Mouse (Mus musculus) embryonic facial prominence, embryonic 13.5 days (tissue): ENCODE measurements at regions not wholly inside any gene's neighbourhood (a gene's known extent, or its start where the extent isn't known, plus 50 kb on each side); places are given as distances from the start of the nearest gene placed in this dataset.

Experiments used
- ATAC-seq: fragments of 200-750 bp; cut with Nextera tagmentation; 2 replicates; pipeline ENCODE4 v1.8.0; 2017; ENCODE audit warnings: low read depth; ENCODE audit not compliant: insufficient number of reproducible peaks, insufficient read depth, low FRiP score, low TSS enrichment
- H3K27ac ChIP-seq: fragments of 300-500 bp; sonication (generic); 2 replicates; pipeline ENCODE4 v1.5.1; 2015; ENCODE audit warnings: moderate library complexity, mild to moderate bottlenecking, inconsistent platforms
- H3K27me3 ChIP-seq: fragments of 300-500 bp; sonication (generic); 2 replicates; pipeline ENCODE4 v1.6.1; 2015; ENCODE audit warnings: mild to moderate bottlenecking, inconsistent platforms
- H3K36me3 ChIP-seq: fragments of 300-500 bp; sonication (generic); 2 replicates; pipeline ENCODE4 v1.6.1; 2015; ENCODE audit warnings: mild to moderate bottlenecking, inconsistent platforms
- H3K4me1 ChIP-seq: fragments of 300-500 bp; sonication (generic); 2 replicates; pipeline ENCODE4 v1.6.1; 2015; ENCODE audit warnings: inconsistent platforms
- H3K4me2 ChIP-seq: fragments of 300-500 bp; sonication (generic); 2 replicates; pipeline ENCODE4 v1.6.1; 2015; ENCODE audit warnings: moderate library complexity, mild to moderate bottlenecking, inconsistent platforms
- H3K4me3 ChIP-seq: fragments of 300-500 bp; sonication (generic); 2 replicates; pipeline ENCODE4 v1.5.1; 2015; ENCODE audit warnings: mild to moderate bottlenecking, inconsistent platforms
- H3K9ac ChIP-seq: fragments of 300-500 bp; sonication (generic); 2 replicates; pipeline ENCODE4 v1.6.1; 2015; ENCODE audit warnings: mild to moderate bottlenecking, inconsistent platforms
- H3K9me3 ChIP-seq: fragments of 300-500 bp; sonication (generic); 2 replicates; pipeline ENCODE4 v1.6.1; 2016; ENCODE audit warnings: inconsistent platforms
- WGBS: fragments of 180-500 bp; shearing (Covaris S2); methylation state at CpG from one replicate; pipeline ENCODE4 v1.1.7; 2015; ENCODE audit warnings: mixed read lengths; 5-methylcytosine and 5-hydroxymethylcytosine counted together

DNA sequence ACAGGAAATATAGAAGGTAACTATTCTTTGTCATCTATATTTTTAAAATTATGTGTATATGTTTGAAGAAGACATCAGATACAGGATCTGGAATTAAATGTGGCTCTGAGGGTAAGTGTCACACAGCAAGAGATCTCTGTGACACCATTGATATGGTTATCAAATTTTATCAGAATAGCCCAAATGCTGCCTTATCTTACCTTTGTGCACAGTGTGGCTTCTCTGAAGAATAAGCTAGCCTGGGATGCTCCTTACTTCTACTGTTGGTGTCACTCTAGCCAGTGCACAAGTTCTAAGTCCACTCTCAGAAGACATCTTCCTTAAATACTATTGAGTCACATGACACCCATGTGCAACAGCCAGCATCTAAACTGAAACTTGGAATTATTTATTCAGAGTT lies 194.0 kb upstream of the Fat4 start:
- Histone ChIP-seq H3K27ac (no peak overlapping the region), H3K27me3 (no peaks in the 10 kb centered on the region), H3K36me3 (no peaks in the 10 kb centered on the region), H3K4me2 (no peak overlapping the region), H3K4me3 (no peak overlapping the region), H3K9ac (no peak overlapping the region), H3K9me3 (no peaks in the 10 kb centered on the region), H3K4me1 (peaks cover 20% of the 10 kb centered on the region)
- no peak for ATAC-seq

DNA sequence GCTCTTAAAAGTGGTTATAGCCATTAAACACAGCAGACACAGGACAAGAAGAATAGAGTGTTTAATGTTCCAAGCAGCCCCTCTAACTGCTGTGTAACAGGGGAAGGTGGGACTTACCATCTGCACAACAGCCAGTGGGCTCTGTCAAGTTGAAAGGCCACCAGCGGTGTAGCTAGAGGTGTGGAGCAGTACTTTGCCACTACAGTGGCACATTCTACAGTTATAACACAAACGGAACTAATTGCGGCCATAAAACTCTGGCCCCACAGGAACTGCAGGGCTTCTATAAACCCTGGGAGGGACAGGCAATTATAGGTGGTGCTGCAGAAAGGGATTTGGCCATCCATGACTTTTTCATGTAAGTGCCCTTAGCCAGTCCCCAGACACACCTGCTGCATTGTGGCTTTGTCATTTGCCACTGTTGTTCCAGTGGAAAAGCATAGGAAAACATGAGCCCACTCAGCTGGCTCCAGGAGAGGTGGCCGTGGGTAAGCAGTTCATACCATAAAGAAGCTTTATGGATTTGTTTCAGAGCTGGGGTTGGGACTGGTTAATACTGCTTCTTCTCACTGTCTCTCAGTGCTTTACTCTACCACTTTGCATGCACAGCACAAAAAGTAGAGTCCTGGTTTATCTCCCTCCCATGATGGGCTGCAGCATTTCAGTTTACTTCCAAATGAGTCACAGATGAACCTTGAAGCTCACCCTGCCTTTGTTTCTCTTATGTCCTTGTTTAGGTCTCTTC lies 199.8 kb upstream of the Ankrd50 start:
- Histone ChIP-seq H3K4me2 (no peak overlapping the region), H3K36me3 (no peaks in the 10 kb centered on the region), H3K27me3 (no peaks in the 10 kb centered on the region), H3K9me3 (no peaks in the 10 kb centered on the region), H3K9ac (no peak overlapping the region), H3K4me1 (no peaks in the 10 kb centered on the region), H3K4me3 (no peak overlapping the region), H3K27ac (no peak overlapping the region)
- ATAC-seq: no peak
- WGBS: 85% methylated on average over 4 of the region's 4 CpGs

DNA sequence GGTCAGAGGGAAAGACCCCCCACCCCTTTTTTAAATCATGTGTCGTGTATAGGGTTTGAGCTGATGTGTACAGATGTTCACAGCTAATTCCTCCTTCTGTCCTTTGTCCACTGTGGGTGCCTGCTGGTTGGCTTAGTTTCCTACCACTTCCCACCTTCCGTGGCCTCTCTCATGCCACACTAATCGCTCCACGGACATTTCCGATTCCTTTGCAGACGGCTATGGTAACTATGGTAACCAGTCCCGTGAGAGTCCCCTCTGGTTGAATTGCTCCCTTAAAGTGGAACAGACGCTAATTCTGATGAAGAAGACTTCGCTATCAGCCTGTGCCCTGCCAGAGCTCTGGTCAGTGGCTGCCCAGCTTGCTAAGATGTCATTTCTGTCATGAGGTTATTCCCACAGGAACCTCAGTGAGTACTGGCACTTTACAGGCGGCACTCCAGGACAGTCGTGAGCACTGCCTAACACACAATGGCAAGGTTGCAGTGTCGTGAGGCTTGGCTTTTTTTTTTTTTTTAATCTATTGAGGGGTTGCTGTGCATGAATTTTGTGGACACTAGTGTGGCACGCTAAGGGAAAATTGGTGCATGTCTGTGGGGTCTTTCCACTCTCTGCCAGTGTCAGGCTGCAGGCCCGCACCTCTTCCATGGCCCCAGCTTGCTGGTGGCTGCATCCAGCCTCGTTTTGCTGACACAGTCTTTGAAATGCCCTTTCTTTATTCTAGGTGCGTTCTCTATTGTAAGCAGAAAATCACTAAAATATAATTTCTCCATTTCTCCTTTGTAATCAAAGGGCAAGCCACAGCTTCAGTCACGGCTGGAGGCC lies 179.2 kb upstream of the Ankrd50 start:
- Histone ChIP-seq H3K4me1 (peaks cover 13% of the 10 kb centered on the region), H3K9me3 (0 out of 2 replicates have a peak, but pooled peaks cover 4% of the 10 kb centered on the region), H3K36me3 (no peaks in the 10 kb centered on the region), H3K27ac (0 out of 2 replicates have a peak overlapping the region, but pooled peaks have one; percentile 19), H3K9ac (no peak overlapping the region), H3K27me3 (no peaks in the 10 kb centered on the region), H3K4me3 (no peak overlapping the region), H3K4me2 (0 out of 2 replicates have a peak overlapping the region, but pooled peaks have one; percentile 2)
- WGBS: 38% methylated on average over 17 of the region's 17 CpGs
- no peak for ATAC-seq

DNA sequence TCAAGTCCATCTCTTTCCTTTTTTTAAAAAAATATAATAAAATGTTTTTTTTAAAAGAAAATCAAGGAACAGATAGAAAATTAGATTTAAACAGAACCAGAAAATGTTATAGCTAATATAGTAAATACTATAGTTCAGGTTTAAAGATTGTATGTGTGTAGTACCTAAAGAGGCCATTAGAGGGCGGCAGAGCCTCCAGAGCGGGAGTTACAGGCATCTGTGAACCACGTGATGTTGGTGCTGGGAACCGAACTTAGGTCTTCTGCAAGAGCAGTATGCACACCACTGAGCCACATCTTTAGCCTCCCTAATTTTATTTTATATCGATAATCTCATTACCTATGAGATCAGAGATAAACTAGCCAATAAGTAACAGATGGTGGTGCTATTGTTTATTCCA lies 178.4 kb upstream of the Ankrd50 start:
- Histone ChIP-seq H3K4me2 (no peak overlapping the region), H3K4me1 (peaks cover 13% of the 10 kb centered on the region), H3K36me3 (no peaks in the 10 kb centered on the region), H3K9me3 (0 out of 2 replicates have a peak, but pooled peaks cover 4% of the 10 kb centered on the region), H3K4me3 (no peak overlapping the region), H3K27ac (no peak overlapping the region), H3K9ac (no peak overlapping the region), H3K27me3 (no peaks in the 10 kb centered on the region)
- ATAC-seq: no peak
- WGBS: 67% methylated on average over 5 of the region's 5 CpGs

DNA sequence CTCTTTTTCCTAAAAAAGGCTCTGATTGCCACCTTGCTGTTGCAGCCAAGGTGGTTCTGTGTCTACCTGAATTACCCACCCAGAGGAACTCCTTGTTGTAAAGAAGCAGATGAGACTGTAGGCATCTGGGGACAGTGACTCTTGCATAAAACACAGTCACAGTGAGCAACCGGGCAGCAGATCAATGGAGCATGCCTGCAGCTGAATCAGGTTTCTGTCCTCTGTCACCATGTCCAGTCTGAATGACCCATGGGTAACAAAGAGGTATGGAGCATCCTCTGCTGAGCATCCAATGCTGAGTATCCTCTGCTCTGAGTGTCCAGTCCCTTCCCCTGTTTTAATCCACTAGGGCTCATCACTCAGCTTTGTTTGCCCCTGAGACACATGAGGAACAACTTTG lies 172.1 kb upstream of the Ankrd50 start:
- H3K4me2 ChIP-seq: no peak overlapping the region
- H3K4me3 ChIP-seq: no peak overlapping the region
- no peak overlapping the region for H3K9ac ChIP-seq
- ATAC-seq: no peak
- no peaks in the 10 kb centered on the region for H3K27me3 ChIP-seq
- peaks cover 8% of the 10 kb centered on the region for H3K4me1 ChIP-seq
- H3K9me3 ChIP-seq: no peaks in the 10 kb centered on the region
- H3K36me3 ChIP-seq: no peaks in the 10 kb centered on the region
- no peak overlapping the region for H3K27ac ChIP-seq
- 84% methylated on average over 1 of the region's 1 CpGs for WGBS

DNA sequence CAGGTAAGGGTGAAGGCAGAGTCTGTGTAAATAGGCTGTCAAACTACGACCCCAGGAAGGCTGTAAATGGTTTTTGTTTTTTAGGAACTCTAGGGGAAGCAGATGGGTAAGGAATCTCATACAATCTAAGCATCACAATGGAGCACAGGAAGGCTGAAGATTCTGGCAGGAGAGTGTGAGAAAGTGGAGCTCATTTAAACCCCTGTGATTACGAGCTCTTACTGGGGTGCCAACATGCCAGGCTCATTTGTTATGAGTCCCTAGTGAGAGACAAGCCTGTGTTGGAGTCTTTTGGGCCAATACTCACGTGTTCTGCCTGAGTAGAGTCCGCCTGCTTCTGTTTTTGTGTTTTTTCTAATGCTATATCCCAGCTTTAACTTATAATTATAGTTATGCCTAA lies 169.3 kb upstream of the Ankrd50 start:
- H3K4me2 ChIP-seq: no peak overlapping the region
- no peaks in the 10 kb centered on the region for H3K27me3 ChIP-seq
- peaks cover 8% of the 10 kb centered on the region for H3K4me1 ChIP-seq
- H3K9me3 ChIP-seq: no peaks in the 10 kb centered on the region
- ATAC-seq: no peak
- H3K4me3 ChIP-seq: no peak overlapping the region
- WGBS: 78% methylated on average over 4 of the region's 4 CpGs
- H3K9ac ChIP-seq: no peak overlapping the region
- H3K27ac ChIP-seq: no peak overlapping the region
- H3K36me3 ChIP-seq: no peaks in the 10 kb centered on the region

DNA sequence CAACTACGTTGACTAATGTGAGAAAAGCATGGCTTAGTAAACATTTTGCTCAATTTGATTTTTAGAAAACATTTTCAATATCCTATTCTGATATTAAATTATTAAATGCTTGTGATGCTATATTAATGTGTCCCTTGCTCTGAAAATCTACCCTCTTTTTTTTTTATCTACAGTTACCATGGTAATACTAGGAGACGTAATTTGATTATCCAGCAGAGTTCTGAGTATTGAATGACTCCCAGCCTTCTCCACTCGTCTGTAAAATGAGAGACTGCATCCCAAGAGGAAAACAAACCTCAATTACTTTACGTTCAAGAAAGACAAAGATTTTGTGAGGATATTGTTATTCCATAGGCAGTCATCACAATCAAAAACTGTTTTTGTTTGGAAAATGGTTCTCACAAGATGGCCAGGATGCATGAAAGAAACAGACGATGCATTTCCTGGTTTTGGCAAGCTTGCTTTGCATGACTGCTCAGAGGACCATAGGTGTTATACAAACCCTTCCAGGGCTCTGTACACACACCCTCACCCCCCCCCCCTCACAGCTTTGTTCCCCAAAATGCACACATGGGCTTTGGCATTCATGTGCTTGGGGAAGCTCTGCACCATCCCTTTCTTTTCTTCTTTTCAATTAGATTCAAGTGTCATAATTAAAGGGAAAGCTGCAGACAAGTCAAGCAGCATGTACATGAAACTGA lies 168.5 kb upstream of the Ankrd50 start:
- WGBS: 30% methylated on average over 5 of the region's 5 CpGs

DNA sequence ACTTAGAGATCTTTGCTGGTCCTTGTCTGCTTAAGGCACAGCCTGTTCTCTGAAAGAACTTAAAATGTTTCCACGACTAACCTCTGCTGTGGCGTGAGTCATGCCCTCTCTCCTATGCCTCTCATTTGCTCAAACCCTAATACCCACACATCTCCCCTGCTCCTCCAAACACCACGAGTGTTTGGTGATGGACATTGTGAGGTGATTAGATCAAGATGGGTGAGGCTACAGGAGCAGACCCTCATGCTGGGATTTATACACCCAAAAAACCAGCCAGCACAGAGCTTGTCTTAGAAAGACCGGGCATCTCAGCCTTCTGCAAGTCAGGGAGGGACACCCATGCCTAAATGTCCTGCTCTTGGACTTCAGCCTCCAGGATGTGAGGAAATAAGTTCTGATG lies 165.5 kb upstream of the Ankrd50 start:
- Histone ChIP-seq H3K36me3 (no peaks in the 10 kb centered on the region), H3K27me3 (no peaks in the 10 kb centered on the region), H3K4me3 (no peak overlapping the region), H3K27ac (no peak overlapping the region), H3K4me1 (peaks cover 8% of the 10 kb centered on the region), H3K4me2 (no peak overlapping the region), H3K9me3 (no peaks in the 10 kb centered on the region), H3K9ac (no peak overlapping the region)
- 54% methylated on average over 4 of the region's 4 CpGs for WGBS
- no peak for ATAC-seq

More for the DNA sequence above, 168.5 kb upstream of the Ankrd50 start:
- no peak overlapping the region for H3K9ac ChIP-seq
- H3K9me3 ChIP-seq: no peaks in the 10 kb centered on the region
- H3K4me3 ChIP-seq: no peak overlapping the region
- H3K36me3 ChIP-seq: no peaks in the 10 kb centered on the region
- H3K4me2 ChIP-seq: no peak overlapping the region
- ATAC-seq: no peak
- H3K27ac ChIP-seq: no peak overlapping the region
- H3K27me3 ChIP-seq: no peaks in the 10 kb centered on the region
- peaks cover 8% of the 10 kb centered on the region for H3K4me1 ChIP-seq

DNA sequence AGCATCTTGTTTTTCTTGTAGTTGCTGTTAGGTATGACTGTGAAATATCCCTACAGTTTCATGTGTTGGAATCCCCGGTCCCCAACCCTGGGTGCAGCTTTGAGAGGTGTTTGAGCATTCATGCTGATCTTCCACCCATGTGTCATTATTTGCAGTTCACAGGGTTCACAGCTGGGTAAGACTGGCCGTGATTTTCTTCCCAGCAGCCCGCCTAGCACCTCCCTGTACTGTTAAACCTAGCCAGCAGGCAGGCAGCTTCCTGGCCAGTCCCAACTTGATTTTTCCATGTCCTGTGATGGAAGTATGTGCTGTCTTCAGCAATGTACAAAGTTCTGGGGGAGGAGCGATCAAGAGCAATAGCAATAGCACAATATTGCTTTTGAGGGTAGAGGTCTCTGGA lies 164.0 kb upstream of the Ankrd50 start:
- ATAC-seq: no peak
- Histone ChIP-seq H3K9me3 (no peaks in the 10 kb centered on the region), H3K36me3 (no peaks in the 10 kb centered on the region), H3K4me3 (no peak overlapping the region), H3K27me3 (no peaks in the 10 kb centered on the region), H3K27ac (no peak overlapping the region), H3K9ac (no peak overlapping the region), H3K4me1 (peaks cover 6% of the 10 kb centered on the region), H3K4me2 (no peak overlapping the region)
- WGBS: 67% methylated on average over 4 of the region's 4 CpGs

DNA sequence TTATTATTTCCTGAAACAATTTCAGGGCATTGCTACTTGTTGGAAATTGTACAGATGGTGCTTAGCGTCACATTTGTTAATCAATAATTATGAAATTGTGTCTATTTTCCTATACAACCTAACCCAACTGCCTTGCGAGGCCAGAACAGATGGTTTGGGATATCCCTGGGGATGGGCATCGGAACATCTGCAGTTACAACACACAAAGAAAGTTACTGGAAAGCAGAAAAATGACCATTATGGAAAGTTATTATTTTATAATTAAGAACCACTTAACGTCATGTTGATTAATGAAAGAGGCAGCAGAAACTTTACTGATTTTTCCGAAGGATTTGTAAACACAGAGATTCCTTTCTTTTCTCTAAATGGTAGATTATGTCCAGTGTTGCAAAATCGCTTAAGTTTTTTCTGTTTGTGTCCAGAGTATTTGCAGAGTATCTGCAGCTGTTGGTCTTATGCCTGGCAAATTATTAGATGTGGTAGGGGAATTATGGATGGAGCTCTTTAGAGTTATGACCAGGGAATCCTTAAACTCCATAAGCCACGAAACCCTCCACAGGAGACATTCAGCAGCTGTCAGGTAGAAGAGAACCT lies 163.2 kb upstream of the Ankrd50 start:
- no peak overlapping the region for H3K4me2 ChIP-seq
- H3K27ac ChIP-seq: no peak overlapping the region
- no peaks in the 10 kb centered on the region for H3K9me3 ChIP-seq
- H3K9ac ChIP-seq: no peak overlapping the region
- H3K4me3 ChIP-seq: no peak overlapping the region
- H3K36me3 ChIP-seq: no peaks in the 10 kb centered on the region
- no peak for ATAC-seq
- no peaks in the 10 kb centered on the region for H3K4me1 ChIP-seq
- 82% methylated on average over 7 of the region's 7 CpGs for WGBS
- no peaks in the 10 kb centered on the region for H3K27me3 ChIP-seq

DNA sequence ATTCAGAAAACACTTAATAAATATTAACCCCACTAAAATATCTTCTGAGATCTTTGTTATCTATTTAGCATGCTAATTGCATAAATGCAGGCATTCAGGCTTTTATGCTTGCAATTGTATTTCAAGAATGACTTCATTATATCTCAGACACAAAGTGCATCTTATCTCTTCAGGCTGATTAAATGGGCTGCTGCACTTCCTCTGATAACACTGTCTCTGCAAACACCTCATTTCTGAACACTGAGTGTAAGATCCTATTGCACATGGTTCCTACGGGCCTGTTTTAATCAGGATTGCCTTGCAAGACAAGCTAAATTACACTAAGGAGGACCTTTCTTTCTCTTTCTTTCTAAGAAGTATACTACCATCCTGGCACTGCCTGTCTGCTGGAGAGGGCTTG lies 157.1 kb upstream of the Ankrd50 start:
- H3K4me3 ChIP-seq: no peak overlapping the region
- H3K4me1 ChIP-seq: no peaks in the 10 kb centered on the region; the same call in 1 of the 2 replicates
- ATAC-seq: no peak
- no peak overlapping the region for H3K4me2 ChIP-seq
- no peaks in the 10 kb centered on the region for H3K9me3 ChIP-seq
- H3K36me3 ChIP-seq: no peaks in the 10 kb centered on the region
- H3K9ac ChIP-seq: no peak overlapping the region
- no peaks in the 10 kb centered on the region for H3K27me3 ChIP-seq
- WGBS: 69% methylated on average over 1 of the region's 1 CpGs
- no peak overlapping the region for H3K27ac ChIP-seq
